ENCODE assay signal across 24 mouse cellular contexts in genomic region chr2:112217614-112218013, GRCm38 (mm10). TPM values are rescaled to one million over a fixed set of nuclear protein-coding genes. Genes with fewer than 3 reads are reported as not detected.
"Had no signal": no experiment of that assay in that cellular context is flagged by ENCODE, and none has a peak within 500 bp of the region (broad histone marks: within the 10 kb centered on the region; RNA-seq: fewer than 3 reads in every experiment).

No protein-coding gene starts in this region.

- H3K27ac ChIP-seq: liver, embryonic 12.5 days; liver, embryonic 14.5 days; lung, embryonic 15.5 days; midbrain, embryonic 10.5 days; midbrain, embryonic 12.5 days; midbrain, embryonic 15.5 days; neural tube, embryonic 12.5 days; stomach, embryonic 15.5 days; stomach, postnatal 0 days had no signal

- H3K36me3 ChIP-seq: liver, embryonic 12.5 days; lung, embryonic 15.5 days; midbrain, embryonic 10.5 days; midbrain, embryonic 12.5 days; midbrain, embryonic 15.5 days; neural tube, embryonic 12.5 days; stomach, embryonic 15.5 days had no signal

- ATAC-seq: liver, embryonic 12.5 days; midbrain, embryonic 15.5 days had no signal

- H3K9me3 ChIP-seq: liver, embryonic 12.5 days; lung, embryonic 15.5 days; midbrain, embryonic 10.5 days; midbrain, embryonic 12.5 days; midbrain, embryonic 15.5 days; neural tube, embryonic 12.5 days; stomach, embryonic 15.5 days had no signal

- H3K4me2 ChIP-seq: liver, embryonic 12.5 days; lung, embryonic 15.5 days; midbrain, embryonic 12.5 days; midbrain, embryonic 15.5 days; neural tube, embryonic 12.5 days; stomach, embryonic 15.5 days had no signal

- H3K4me3 ChIP-seq: liver, embryonic 12.5 days; lung, embryonic 15.5 days; midbrain, embryonic 10.5 days; midbrain, embryonic 12.5 days; midbrain, embryonic 15.5 days; neural tube, embryonic 12.5 days; stomach, embryonic 15.5 days had no signal

- DNase-seq: lung, adult 2 months; lung, postnatal 10 days; lung, postnatal 4 days; right cerebral cortex, postnatal 14 days; thymus, adult 2 months; thymus, postnatal 25 days; thymus, postnatal 4 days had no signal

- H3K4me1 ChIP-seq: liver, embryonic 12.5 days; lung, embryonic 15.5 days; midbrain, embryonic 10.5 days; midbrain, embryonic 12.5 days; midbrain, embryonic 15.5 days; neural tube, embryonic 12.5 days; stomach, embryonic 15.5 days had no signal

- H3K9ac ChIP-seq: liver, embryonic 12.5 days; liver, embryonic 14.5 days; lung, embryonic 15.5 days; midbrain, embryonic 12.5 days; midbrain, embryonic 15.5 days; neural tube, embryonic 12.5 days; stomach, embryonic 15.5 days had no signal

- H3K27me3 ChIP-seq: liver, embryonic 12.5 days; lung, embryonic 15.5 days; midbrain, embryonic 12.5 days; midbrain, embryonic 15.5 days; neural tube, embryonic 12.5 days; stomach, embryonic 15.5 days had no signal

RNA-seq across cellular contexts. Expression of gene Nutm1, which starts 41.5 kb away (rescaled TPM):
- total RNA-seq: midbrain, postnatal 0 days; monocyte, adult 5-6 weeks; neutrophil, adult 5-6 weeks had no signal
- polyA plus RNA-seq: liver, embryonic 12.5 days; liver, embryonic 14.5 days; liver, embryonic 16.5 days; lung, adult 2 months; lung, embryonic 15.5 days; midbrain, embryonic 12.5 days; midbrain, embryonic 15.5 days; neural tube, embryonic 12.5 days; neural tube, embryonic 14.5 days; spleen, adult 2 months; urinary bladder, adult 2 months had no signal

RNA-seq across cellular contexts. Expression of gene Gm21985, which starts 48.5 kb away (rescaled TPM):
- total RNA-seq: neutrophil, adult 5-6 weeks had no signal
- polyA plus RNA-seq: liver, embryonic 12.5 days; liver, embryonic 14.5 days; liver, embryonic 16.5 days; lung, adult 2 months; lung, embryonic 15.5 days; midbrain, embryonic 12.5 days; midbrain, embryonic 15.5 days; midbrain, postnatal 0 days; neural tube, embryonic 12.5 days; neural tube, embryonic 14.5 days; spleen, adult 2 months; stomach, embryonic 15.5 days; stomach, postnatal 0 days; testis, adult 2 months; thymus, adult 2 months had no signal
